Mouse (Mus musculus): Measurements from ENCODE around the gene Dhx8. TPM values are rescaled to one million over a fixed set of nuclear protein-coding genes. Genes with fewer than 3 reads are reported as not detected.
A peak's percentile ranks its signal among the peaks of the same experiment; 100 is the strongest.

The Dhx8 gene
- total and polyA plus RNA-seq, 3 experiments = 33.1 to 44.7 TPM; not detected in 1

DNA sequence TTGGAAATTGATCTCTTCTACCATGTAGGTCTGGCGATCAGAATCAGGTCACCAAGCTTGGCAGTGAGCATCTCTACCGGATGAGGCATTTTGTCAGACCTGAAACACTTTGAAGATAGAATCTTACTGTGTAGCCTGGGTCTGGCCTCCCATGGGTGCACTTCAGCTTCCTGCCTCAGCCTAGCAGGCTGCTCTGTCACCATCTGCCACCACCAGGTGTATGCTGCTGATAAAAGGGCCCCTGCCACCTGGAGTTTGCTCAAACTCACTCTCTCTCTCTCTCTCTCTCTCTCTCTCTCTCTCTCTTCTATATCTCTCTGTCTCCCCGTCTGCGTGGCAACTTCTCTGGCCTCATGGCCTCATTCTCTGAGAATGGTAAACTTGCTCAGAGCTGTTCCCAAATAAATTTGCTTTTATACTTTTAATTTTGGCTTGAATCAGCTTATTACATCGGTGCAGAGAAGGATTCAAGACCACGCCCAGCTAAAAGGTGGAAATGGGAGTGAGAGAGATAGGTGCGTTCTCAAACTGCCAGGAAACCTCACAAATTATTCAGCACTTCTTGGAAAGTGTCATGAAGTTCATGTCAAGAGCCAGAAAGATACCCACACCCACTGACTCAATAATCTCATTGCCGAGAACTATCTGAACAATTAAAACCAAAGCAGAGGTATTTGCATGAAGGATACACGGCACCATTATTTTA, 35.4 kb upstream of the Dhx8 start:
- no peak overlapping the region for H3K9ac ChIP-seq (ENCODE audit: control insufficient read depth, low read depth, low read length, poor library complexity, severe bottlenecking)
- no peaks in the 10 kb centered on the region for H3K79me2 ChIP-seq (ENCODE audit: control insufficient read depth, insufficient read depth, low read length, poor library complexity)
- no peak overlapping the region for H3K4me3 ChIP-seq (ENCODE audit: control insufficient read depth in 1 of 2, insufficient read depth in 1 of 2, low read depth in 2 of 2, low read length in 2 of 2)
- H3K36me3 ChIP-seq (ENCODE audit: control insufficient read depth in 1 of 2, insufficient read depth in 2 of 2, low read length in 2 of 2) = no peaks in the 10 kb centered on the region
- no peaks in the 10 kb centered on the region for H3K9me3 ChIP-seq (replicated peaks; ENCODE audit: insufficient read depth, low read length)
- H3K4me1 ChIP-seq (ENCODE audit: control insufficient read depth in 1 of 2, insufficient read depth in 2 of 2, low read length in 2 of 2) = no peaks in the 10 kb centered on the region
- H3K27me3 ChIP-seq (ENCODE audit: control insufficient read depth in 1 of 2, insufficient read depth in 2 of 2, low read length in 2 of 2) = peaks cover 4 to 7% of the 10 kb centered on the region in 2 experiments
- DNase-seq (ENCODE audit: low read depth, low spot score) = peak; percentile 19
- TF ChIP-seq MEF2A (IDR thresholded peaks at IDR 0.05; ENCODE audit: extremely low read depth, insufficient replicate concordance, low read depth, low read length, poor library complexity, severe bottlenecking) = no peak
- no peak for TF ChIP-seq GABPA (IDR thresholded peaks at IDR 0.05; ENCODE audit: low read depth, low read length)
- TF ChIP-seq MXI1 (IDR thresholded peaks at IDR 0.05; ENCODE audit: low read depth, low read length) = no peak
- TF ChIP-seq TCF12 (IDR thresholded peaks at IDR 0.05; ENCODE audit: low read depth, low read length) = peak; percentile 31; the same call in 1 of the 2 replicates
- TF ChIP-seq TAL1 (IDR thresholded peaks at IDR 0.05; ENCODE audit: low read length) = peak; percentile 35
- H3K27ac ChIP-seq (ENCODE audit: control insufficient read depth, low read depth, low read length) = no peak overlapping the region

DNA sequence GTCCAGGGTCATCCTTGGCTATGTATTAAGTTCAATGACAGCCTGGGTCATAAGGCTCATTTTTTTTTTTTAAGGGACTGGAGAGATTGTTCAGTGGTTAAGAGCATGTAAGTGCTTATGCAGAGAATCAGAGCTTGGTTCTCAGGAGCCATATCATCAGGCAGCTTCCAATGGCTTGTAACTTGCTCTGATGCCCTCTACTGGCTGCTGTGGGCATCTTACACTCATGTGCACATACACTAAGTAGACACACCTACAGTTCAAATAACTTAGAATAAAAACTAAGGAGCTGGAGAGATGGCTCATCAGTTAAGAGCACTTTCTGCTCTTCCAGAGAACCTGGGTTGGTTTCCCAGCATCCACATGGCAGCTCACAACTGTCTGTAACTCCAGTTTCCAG, 34.6 kb upstream of the Dhx8 start:
- DNase-seq (ENCODE audit: low read depth, low spot score) = peak; percentile 24
- no peaks in the 10 kb centered on the region for H3K79me2 ChIP-seq (ENCODE audit: control insufficient read depth, insufficient read depth, low read length, poor library complexity)
- no peak overlapping the region for H3K27ac ChIP-seq (ENCODE audit: control insufficient read depth, low read depth, low read length)
- TF ChIP-seq E2F4 (IDR thresholded peaks at IDR 0.05; ENCODE audit: borderline replicate concordance, low read depth, low read length) = no peak
- TF ChIP-seq CTCF (IDR thresholded peaks at IDR 0.05 in 2 of 3, conservative IDR thresholded peaks at IDR 0.05 in 1 of 3; ENCODE audit: control insufficient read depth in 1 of 3, insufficient read depth in 1 of 3, low read depth in 2 of 3, low read length in 3 of 3, poor library complexity in 1 of 3, severe bottlenecking in 1 of 3) = peak; percentile 14 to 32 (median 20); a peak in 2 of 6 replicates
- H3K4me1 ChIP-seq (ENCODE audit: control insufficient read depth in 1 of 2, insufficient read depth in 2 of 2, low read length in 2 of 2) = no peaks in the 10 kb centered on the region
- no peaks in the 10 kb centered on the region for H3K36me3 ChIP-seq (ENCODE audit: control insufficient read depth in 1 of 2, insufficient read depth in 2 of 2, low read length in 2 of 2)
- no peak overlapping the region for H3K4me3 ChIP-seq (ENCODE audit: control insufficient read depth in 1 of 2, insufficient read depth in 1 of 2, low read depth in 2 of 2, low read length in 2 of 2)
- no peaks in the 10 kb centered on the region for H3K9me3 ChIP-seq (replicated peaks; ENCODE audit: insufficient read depth, low read length)
- H3K9ac ChIP-seq (ENCODE audit: control insufficient read depth, low read depth, low read length, poor library complexity, severe bottlenecking) = no peak overlapping the region
- H3K27me3 ChIP-seq (ENCODE audit: control insufficient read depth in 1 of 2, insufficient read depth in 2 of 2, low read length in 2 of 2) = peaks cover 4 to 7% of the 10 kb centered on the region in 2 experiments

DNA sequence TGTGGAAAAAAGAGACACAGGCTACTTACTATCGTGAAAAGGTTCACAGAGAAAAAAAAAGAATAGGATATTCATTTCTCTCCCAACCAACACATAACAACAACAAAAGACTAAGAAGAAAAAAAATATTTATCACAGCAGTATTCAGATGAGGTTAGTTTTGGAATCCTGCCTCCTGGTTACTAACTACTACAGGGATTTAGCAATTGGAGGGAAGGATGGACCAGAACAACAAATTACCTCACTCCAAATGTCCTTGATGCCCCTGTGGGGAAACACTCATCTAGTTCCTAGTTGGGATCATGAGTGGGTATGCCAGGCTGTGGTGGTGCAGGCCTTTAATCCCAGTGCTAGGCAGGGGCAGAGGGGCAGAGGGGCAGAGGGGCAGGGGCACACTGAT, 33.2 kb upstream of the Dhx8 start:
- TF ChIP-seq USF2 (IDR thresholded peaks at IDR 0.05; ENCODE audit: borderline replicate concordance in 1 of 2, insufficient read depth in 1 of 2, low read depth in 1 of 2, low read length in 2 of 2) (no peak), MAFK (IDR thresholded peaks at IDR 0.05; ENCODE audit: borderline replicate concordance, low read depth, low read length) (no peak), ZKSCAN1 (IDR thresholded peaks at IDR 0.05; ENCODE audit: low read depth, low read length) (no peak), KAT2A (conservative IDR thresholded peaks at IDR 0.05; ENCODE audit: low read depth, low read length) (no peak), CHD2 (IDR thresholded peaks at IDR 0.05; ENCODE audit: low read length) (no peak), TBP (IDR thresholded peaks at IDR 0.05; ENCODE audit: low read depth, low read length) (no peak), TCF12 (IDR thresholded peaks at IDR 0.05; ENCODE audit: low read depth, low read length) (no peak), MAX (IDR thresholded peaks at IDR 0.05; ENCODE audit: low read length) (no peak)
- H3K27me3 ChIP-seq (ENCODE audit: control insufficient read depth in 1 of 2, insufficient read depth in 2 of 2, low read length in 2 of 2) = peaks cover 16% of the 10 kb centered on the region in 2 experiments
- no peak overlapping the region for H3K4me3 ChIP-seq (ENCODE audit: control insufficient read depth in 1 of 2, insufficient read depth in 1 of 2, low read depth in 2 of 2, low read length in 2 of 2)

More for the DNA sequence above, 33.2 kb upstream of the Dhx8 start:
- no peaks in the 10 kb centered on the region for H3K4me1 ChIP-seq (ENCODE audit: control insufficient read depth in 1 of 2, insufficient read depth in 2 of 2, low read length in 2 of 2)
- no peaks in the 10 kb centered on the region for H3K9me3 ChIP-seq (replicated peaks; ENCODE audit: insufficient read depth, low read length)
- H3K27ac ChIP-seq (ENCODE audit: control insufficient read depth, low read depth, low read length) = no peak overlapping the region
- no peaks in the 10 kb centered on the region for H3K79me2 ChIP-seq (ENCODE audit: control insufficient read depth, insufficient read depth, low read length, poor library complexity)
- DNase-seq (ENCODE audit: low read depth, low spot score) = no peak
- no peaks in the 10 kb centered on the region for H3K36me3 ChIP-seq (ENCODE audit: control insufficient read depth in 1 of 2, insufficient read depth in 2 of 2, low read length in 2 of 2)
- H3K9ac ChIP-seq (ENCODE audit: control insufficient read depth, low read depth, low read length, poor library complexity, severe bottlenecking) = no peak overlapping the region
